Mouse (Mus musculus) natural killer cell, adult 2 months (primary cell): ENCODE data around the gene Efna3.

Experiments used
- DNase-seq, 2 experiments: peaks; one replicate each; pipeline ENCODE4 v3.0.0; 2022; ENCODE audit warnings: low spot score in 2 of 2

Gene Efna3

DNA sequence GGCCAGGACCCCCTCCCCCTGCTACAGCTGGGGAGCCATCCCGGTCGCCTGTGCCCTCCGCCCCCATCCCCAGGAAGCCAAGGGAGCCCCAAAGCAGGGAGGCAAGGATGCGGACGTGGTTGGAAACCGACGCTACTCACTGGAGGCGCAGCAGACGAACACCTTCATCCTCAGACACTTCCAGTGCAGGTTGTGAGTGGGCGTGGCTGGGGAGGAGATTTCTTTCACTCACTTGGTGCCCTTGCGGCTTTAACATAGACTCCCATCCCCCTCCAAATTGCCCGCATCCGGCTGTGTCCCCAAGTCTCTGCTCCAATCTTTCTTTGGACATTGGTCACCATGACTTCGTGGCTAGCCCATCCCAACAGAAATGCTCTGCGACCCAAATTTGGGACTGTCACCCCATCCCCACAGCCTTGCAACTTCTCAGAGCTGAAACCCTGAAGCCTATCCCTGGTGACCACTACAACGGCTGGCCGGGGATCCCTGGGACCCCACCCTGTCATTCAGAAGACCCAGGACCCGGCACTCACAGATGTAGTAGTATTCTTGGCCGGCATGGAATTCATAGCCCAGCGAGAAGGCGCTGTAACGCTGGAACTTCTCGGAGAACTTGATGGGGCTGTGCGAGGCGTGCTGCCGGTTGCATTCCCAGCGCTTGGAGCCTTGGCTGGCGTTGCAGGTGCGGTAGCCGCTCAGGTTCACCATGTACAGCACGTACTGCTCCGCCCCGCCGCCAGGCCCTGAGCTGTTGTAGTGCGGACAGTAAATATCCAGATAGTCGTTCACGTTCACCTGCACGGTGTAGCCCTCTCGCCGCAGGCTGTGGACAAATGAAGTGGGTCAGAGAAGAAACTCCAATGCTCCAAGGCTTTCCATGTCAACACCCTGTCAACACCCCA is 6.6 kb downstream of the Efna3 start:
- DNase-seq, result peak in 1 of 2 experiments; percentile 9

DNA sequence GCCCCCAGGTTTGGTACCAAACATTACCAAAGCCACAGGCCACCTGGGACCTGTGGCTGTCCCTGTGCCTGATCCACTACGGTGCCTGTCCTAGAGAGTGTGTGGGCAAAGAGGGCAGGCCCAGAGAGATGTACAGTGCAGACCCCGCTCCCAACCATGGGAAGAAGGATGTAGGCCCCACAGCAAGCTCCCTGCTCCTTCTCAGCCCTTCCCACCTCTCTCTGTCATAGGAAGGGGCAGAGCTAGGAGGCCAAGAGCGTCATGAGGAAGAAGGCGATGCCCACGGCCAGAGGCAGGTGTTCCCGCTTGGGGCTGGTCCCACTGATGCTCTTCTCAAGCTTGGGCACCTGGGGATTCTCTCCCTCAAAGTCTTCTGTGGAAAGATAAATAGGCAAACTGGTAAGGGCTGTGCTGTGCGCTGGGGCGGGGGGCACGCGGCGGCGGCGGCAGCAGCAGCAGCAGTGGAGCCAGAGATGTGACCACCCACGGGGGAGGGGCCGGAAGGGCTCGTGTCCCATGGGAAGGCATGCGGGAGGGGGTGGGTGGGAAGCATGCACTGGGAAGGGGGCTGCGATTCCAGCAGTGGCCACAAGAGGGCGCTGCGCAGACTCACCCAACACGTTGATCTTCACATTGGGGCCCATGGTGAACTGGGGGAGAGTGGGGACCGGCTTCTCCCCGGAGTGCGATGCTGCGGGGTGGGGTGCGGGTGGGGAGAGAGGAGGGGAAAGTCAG is 7.4 kb downstream of the Efna3 start:
- peak; percentile 40 to 64 for DNase-seq

DNA sequence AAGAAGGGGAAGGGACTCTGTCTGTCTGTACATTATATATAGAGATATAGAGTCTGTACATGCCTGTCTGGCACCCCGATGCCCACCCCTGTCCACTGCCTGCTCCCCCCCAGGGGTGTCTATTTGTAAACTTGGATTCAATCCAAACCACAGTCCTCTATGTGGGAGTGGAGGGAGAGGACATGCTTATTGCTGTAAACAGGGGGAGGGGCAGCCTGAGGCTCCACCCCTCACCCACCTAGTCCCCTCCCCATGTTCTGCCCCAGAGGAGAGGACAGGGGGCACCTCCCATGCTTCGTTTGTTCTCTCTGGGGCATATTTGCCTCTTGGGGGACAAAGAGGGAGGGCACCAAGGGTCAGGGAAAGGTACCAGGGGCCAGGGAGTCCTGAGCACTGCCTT is 8.0 kb downstream of the Efna3 start:
- no peak for DNase-seq

DNA sequence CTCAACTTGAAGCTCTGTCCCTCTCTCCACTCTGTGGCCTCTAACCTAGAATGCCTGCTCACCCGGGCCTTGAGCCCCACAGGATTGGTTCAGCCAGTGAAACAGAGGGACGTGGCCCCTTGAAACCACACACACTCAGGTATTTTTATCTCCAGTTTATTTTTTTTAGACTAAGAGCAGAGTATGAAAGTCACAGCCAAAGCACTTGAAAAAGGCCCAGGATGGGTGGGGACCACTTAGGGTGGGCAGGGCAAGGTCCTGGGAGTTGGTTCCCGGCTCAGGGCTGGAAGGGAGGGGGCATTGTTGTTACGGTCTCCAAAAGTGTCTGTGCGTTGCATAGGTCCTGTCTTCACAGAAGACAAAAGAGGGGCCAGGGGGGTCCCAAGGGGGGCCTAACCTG is 8.4 kb downstream of the Efna3 start:
- no peak for DNase-seq

DNA sequence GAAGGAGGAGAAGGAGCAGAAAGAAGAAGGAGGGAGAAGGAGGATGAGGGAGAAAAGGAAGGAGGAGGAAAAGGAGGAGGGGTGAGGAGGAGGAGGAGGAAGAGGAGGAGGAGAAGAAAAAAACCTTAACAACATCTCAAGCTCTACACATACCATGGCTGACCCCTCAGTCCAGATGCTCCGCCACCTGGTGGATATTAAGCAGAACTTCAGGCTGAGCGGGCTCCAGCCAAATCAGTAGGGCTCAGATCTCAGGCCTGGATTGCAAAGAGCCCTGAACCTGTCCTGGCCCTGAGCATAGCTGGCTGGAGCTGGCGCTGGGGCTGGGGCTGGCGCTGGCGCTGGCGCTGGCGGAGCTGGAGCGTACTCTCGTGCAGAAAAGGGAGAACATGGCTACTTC is 14.7 kb downstream of the Efna3 start:
- peak; percentile 52 to 64 for DNase-seq

DNA sequence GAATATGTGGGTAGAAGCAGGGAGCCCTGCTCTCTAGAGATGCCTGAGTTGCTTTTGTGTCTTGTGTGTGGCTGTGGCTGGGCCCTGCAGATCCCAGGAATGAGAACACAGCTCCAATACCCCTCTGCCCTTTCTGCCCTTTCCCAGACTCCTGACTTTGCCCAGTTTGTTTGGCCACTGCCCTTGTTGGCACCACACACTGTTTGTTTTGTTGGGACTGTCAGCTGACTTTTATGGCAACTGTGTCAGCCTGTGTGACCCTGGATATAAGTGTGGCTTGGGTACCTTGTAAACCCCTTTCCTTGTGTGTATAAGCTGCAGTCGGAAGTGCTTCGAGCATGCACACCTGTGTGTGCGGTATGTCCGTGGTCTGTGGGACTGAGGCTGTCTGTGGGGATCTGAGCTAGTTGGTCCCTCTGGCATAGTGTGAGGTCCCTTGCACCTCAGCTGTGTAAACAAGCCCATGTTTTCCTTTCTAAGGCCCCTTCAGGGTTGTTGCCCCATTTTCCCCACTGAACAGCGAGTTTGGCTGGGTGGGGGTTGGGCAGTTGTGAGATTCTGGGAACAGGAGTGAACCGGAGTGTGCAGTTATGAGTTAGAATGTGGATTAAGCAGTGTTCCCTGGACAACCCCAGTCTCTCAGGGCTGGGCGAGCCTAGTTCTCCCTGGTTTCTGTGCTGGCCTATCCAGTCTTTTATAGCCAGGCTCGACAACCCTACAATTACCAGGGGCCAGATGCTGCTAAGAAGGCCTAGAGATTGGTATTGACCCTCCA is 17.0 kb downstream of the Efna3 start:
- DNase-seq, result no peak

DNA sequence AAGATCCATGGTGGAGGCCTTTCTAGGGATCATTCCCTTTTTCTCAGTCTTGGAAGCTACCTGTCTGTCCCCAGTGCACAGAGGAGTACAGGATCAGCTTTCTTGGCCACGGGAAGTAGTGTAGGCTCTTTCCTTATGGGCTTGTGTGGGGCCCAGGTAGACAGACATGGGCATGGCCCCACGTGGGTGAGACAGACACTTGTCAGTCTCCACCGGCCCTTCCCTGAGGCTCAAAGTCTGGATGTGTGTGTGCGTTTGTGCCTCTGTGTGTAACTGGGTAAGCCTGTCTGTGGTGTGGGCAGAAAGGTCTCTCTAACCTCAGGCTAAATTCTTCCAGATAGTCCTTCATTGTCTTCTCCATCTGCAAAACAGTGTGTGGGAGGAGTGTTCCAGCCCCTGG is 17.7 kb downstream of the Efna3 start:
- DNase-seq, result no peak

DNA sequence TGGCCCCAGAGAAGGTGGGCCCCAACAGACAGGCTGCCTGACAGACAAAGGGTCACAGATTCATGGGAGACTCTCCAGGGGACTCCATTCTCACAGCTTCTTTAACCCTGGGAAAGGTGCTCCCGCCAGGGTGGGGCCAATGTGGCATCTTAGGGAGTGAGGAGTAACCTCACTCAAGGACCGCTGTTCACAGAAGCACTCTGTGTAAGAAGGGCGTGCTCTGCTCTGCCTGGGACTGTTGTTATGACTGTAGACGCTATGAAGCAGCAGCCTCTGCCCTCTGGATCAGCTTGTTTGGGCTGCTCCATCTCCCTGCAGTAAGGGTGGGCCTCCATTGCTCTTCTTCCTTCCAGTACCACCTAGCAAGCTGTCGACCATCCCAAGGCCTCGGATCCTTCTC is 18.3 kb downstream of the Efna3 start:
- DNase-seq, result no peak

DNA sequence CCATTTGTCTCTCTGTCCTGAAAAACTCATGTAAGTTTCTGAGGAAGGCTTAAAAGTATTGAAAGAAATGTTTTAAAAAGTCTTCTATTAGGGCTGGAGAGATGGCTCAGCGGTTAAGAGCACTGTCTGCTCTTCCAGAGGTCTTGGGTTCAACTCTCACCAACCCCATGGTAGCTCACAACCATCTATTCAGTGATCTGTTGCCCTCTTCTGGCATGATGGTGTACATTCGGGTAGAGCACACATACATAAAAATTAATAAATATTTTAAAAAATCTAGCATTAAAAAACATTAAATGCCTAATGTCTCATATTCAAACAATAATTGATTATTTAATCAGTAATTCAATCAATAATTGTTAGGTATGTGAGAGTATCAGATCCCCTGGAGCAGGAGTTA is 22.3 kb downstream of the Efna3 start:
- DNase-seq, result no peak

DNA sequence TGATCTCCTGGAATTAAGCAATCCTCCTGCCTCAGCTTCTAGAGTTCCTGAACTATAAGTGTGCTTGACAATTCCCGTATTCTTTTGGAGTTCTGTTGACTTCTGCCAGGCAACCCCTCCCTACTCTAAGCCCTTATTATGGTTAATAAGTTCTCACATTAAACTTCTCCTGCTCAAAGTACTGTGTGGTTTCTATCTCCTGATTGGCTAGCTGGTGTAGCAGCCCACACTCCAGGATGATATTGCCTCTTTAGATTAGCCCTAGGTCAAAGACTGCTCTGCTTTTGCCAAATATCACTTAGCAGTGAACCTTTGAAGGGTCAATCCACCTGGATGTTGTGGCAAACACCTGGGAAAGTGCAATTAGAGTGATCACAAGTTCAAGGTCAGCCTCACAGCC is 22.7 kb downstream of the Efna3 start:
- DNase-seq, result no peak

DNA sequence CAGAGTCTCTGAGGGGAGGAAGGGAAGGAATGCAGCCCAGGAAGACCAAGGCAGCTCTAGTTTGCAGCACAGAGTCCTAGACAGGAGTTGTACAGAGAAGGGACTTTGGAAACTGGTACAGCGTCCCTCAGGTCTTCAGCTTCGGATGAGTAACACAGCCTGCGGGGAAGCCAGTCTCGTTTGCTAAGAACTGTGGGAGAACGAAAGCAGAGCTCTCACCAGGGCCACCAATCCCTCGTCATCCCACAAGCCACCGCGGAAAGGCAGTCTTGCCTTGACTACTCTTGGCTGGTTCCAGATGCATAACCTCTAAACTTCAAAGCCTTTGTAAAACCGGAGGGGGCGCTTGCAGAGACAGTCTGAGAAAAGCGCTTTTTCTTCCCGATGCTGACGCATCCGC is 23.3 kb downstream of the Efna3 start:
- DNase-seq, result peak in 1 of 2 experiments; percentile 29

DNA sequence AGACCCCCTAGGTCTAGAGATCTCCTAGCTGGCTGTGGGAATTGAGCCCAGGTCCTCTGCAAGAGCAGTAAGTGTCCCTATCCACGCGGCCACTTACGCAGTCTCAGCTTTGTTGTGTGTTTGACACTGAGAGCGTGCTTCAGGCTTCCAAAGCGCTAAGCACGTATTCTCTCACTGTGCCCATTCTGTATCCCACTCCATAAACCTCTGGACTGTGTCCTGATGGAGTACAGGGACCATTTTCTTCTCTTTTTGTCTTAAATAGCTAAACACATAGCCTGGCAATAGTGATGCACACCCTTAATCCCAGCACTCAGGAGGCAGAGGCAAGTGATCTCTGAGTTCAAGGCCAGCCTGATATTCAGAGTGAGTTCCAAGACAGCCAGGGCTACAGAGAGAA is 23.9 kb downstream of the Efna3 start:
- no peak for DNase-seq

DNA sequence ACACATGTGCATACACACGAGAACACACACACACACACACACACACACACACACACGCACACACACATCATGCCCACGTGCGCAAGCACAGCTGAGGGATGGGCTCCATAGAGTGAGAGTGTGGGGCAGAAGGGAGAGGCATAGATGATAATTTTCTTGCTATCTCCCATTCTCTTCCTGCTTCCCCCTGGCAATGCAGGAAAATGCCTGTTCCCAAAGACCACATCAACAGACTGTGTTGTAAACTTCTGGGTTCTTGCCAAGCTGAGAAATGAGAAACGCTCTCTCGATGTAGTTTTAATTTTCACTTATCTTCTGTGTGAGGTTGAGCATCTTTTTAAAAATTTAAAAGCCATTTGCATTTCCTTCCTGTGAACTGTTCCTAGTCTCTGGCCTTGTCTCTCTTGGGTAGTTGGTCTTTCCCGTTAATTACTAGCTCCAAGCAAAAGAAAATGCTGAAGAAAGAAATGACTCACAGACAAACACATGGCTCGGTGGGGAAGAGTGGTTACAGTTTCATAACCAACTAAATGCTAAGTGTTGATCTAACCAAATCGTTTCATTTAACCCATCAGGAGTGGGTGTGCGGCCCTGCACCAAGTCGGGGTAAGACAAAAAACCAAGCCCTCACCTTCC is 25.9 kb downstream of the Efna3 start:
- no peak for DNase-seq

DNA sequence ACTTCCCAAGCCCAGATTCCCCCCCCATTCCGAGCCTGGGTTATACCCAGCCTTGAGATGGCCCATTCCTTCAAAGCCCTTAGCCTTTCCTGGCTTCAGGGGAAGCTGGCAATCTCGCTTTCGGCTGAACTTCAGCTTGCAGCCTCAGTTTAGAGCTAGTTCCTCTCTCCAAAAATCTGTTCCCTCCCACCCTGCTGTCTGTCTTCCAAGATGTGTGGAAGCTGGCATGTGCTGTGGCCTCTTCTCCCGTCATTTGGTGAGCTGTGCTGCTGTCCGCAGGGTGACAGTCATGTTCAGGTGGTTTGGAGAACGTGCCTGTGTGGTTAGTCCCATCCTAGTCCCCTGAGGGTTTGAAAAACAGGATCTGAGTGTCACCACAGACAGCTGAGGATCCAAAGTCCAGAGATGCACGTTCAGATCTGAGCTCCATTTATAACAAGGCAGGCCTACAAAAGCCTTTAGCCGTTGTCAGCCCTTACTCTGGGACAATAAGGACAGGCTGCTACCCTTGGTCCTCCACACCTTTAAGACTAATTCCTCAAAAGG is 27.0 kb downstream of the Efna3 start:
- no peak for DNase-seq

DNA sequence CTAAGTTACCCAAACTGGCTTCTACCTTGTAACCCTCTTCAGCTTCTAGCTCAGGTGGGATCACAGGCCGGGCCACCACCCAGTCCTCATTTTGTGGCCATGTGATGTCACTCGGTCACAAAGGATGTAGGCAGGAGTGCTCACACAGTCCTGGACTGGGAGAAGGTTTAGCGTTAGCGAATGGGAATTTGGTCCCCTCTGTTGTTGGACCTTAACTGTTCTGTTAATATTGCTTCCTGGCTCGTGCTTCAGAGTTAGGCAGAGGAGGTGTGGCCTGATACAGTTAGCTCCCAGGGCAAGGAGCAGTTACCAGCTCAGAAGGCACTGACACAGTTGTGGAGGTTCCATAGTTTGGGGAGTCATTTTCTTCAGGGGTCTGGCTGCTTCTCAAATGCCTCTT is 28.6 kb downstream of the Efna3 start:
- DNase-seq, result no peak

DNA sequence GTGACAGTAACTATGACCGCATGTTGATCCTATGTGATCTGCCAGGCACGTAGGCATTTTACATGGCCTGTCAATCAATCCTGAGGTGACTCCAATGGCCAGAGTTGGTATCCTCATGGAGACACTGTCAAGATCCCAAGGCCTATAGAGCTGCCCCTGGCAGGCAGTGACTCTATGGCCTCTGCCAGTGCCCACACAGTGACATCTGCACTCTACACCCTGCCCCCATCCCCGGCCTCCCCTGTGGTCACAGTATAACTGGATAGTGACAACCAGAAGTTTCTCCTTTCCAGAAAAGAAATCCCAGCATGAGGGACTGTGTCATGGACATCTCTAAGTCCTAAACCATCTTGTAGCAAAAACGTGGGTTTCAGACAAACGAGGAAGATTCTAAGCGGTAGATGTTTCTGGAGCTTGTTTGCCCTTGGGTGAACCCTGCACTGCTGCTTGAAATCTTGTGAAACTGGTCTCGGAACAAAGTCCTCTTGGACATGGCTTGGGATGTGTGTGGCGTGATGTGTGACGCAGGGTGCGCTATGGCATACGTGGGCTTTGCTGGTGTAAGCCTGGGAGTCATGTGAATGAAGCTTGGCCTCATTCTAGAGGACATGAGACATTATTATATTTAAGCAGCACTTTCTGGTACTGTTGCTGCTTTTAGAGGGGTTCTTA is 29.4 kb downstream of the Efna3 start:
- no peak for DNase-seq

DNA sequence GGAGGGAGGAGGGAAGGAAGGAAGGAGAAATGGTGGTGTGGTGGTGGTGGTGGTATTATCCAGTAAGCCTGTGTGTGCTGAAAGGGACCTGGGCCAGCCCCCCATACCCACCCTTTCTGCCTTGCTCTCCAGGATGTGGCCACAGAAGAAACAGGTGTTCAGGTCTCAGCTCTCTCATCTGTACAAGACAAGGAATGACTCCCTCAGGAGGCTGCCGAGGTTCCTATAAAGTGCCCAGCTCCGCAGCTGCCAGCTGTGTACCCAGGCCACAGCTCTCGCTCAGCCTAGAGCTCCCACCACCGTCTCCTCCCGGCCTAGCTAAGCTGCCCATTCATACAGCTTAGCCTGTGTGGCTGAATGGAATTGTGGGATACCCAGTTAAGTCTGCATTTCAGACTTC is 30.5 kb downstream of the Efna3 start:
- DNase-seq, result no peak

DNA sequence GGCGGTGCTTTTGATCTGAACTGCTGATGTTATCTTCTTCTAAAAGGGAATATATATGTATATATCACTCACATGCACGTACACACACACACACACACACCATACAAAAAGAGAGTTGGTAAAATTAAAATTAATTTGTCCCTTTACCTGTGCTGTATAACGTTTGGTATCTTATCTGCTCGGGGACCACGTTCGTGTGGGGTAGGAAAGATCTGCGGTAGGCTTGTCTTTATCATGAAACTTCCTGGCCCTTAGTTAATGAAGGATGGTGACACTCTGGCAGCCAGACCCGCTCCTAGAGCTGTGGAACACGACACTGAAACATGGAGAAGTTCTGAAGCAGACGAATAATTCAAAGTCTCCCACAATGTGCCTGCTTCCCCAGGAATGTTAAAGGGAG is 30.9 kb downstream of the Efna3 start:
- DNase-seq, result no peak

DNA sequence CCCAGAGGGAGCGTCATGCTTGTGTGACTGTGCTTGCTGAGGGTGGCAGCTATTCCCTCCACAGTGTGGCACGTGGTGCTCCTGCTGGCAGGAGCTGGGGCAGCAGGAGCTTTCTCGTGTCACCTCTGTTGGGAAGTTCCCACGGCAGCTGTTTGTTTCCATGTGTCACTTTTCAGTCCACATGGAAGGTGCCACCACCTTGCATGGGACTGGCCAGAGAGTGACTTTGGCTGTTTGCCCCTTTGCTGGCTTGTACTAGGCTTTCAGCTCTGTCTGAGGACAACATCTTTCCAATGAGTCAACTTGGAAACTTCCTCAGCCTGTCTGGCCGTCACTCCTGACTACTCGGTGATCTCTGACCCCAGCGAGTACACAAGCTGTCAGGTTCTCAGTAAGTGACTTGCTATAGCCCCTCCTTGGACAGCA is 34.2 kb downstream of the Efna3 start:
- DNase-seq, result no peak

DNA sequence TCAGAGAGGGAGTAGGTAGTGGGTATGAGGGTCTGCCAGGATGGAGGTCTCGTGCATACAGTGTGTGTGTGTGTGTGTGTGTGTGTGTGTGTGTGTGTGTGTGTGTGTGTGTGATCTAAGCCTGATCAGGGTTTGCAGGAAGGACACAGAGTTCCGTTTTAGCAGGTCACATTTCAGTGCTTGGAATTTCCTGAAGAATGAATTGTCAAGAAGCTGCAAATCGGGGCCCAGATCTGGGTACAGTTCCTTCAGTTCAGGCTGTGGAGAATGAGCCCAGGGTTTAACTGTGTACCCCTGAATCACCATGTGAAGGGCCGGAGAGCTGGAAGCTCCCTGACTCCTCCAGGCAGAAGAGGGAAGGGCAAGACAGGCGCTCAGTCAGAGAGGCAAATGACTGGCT is 35.5 kb downstream of the Efna3 start:
- no peak for DNase-seq

DNA sequence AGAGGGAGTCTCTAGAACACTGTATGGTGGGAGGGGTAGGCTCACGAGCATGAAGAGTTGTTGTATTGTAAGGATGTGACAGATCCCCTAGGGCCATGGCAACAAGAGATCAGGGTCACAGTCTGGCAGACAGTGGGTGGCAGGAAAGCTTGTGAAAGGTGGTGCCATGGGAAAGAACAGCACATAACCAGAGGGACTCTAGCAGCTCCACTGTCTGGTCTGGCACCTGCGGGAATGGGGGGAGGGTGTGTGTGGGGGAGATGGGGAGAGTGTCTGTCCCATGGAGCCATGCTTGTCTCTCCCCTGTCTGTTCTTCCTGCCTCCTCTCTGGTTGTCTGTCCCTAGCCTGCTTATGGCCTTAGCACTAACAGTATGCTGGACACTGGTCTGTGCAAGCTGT is 37.2 kb downstream of the Efna3 start:
- DNase-seq, result no peak
